Mouse (Mus musculus) liver (tissue): ENCODE data around the gene Ypel4.

ENCODE experiments used
- DNase-seq: peaks from one replicate; pipeline ENCODE4 v3.0.0-alpha.2; 2020; ENCODE audit warnings: mixed read lengths

Ypel4 gene

DNA sequence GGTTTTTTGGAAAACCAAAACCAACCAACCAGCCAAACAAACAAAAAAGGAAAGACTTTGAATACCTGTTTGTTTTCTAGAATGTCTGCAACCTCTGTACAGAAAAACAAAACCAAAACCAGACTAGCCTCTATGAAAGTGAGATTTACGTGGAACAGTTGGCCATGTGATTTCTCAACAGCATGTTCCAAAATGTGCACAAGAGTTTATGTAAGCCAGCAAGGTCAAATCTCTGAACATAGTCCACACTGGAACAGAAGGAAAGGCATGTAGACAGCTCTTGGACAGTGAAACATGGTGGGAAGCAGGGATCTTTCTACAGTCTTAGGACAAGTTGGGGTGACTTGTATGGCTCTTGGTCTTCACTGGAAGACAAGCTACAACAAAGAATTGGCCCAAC, 28.0 kb downstream of the Ypel4 start:
- no peak for DNase-seq

DNA sequence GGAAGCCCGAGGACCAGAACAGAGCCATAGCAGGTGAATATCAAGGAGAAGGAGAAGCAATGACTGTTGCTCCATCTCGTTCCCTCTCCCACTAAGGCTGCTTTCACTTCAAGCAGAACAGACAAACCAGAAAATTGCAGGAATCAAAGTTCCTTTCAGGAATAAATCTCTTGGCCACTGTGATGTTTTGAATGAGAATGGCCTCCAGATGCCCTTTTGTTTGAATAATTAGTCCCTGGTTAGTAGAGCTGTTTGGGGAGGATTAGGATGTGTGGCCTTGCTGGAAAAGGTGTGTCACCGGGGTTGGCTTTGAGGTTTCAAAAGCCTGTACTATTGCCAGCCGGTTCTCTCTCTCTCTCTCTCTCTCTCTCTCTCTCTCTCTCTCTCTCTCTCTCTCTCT, 28.4 kb downstream of the Ypel4 start:
- DNase-seq, result no peak

DNA sequence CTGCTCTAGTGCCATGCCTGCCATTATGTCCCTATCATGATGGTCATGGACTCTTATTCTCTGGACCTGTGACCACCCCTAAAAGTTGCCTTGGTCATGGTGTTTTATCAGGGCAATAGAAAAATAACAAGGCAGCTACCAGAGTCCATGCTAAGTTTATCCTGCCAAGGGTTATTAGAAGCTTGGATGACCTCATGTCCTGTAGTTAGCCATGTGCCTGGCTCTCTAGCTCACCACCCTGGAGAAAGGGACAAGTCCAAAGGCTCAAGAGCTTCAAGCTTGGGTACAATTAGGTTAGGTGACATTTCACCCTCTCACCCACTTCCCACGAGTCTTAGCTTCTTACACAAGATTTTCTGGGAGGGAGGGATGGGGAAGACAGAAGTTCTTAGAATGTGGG, 29.0 kb downstream of the Ypel4 start:
- no peak for DNase-seq

DNA sequence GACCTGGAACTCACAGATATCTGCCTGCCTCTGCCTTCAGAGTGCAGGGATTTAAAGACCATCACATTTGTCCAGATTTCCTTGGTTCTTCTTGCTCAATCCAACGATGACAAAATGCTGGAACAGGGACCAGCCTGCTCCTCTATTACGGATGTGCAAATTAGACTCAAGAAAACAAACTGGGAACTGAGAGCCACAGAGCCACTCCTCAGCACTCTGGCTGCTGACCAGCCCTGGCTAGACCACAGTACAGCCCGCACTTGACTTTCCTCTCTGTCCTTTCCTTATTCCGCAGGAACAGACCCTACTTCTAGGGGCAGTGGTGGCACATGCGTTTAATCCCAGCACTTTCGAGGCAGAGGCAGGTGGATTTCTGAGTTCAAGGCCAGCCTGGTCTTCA, 36.6 kb downstream of the Ypel4 start:
- no peak for DNase-seq

DNA sequence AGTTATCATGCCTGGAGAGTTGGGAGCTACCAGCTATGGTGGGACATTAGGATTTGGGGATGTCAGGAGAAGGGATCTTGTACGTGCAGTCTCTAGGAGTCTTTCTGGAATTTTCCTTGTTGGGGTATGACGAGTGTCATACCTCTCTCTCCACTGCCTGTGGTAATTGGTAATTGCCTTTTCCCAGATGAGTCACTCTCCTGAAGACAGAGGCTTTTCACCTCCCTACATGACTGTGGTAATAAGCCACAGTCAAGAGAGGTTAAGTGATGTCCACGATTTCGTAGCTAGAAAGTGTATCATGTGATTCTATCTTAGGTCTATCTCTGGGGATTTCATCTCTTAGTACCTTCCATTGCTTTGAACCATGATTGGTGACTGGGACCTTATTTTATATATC, 38.6 kb downstream of the Ypel4 start:
- DNase-seq, result no peak

DNA sequence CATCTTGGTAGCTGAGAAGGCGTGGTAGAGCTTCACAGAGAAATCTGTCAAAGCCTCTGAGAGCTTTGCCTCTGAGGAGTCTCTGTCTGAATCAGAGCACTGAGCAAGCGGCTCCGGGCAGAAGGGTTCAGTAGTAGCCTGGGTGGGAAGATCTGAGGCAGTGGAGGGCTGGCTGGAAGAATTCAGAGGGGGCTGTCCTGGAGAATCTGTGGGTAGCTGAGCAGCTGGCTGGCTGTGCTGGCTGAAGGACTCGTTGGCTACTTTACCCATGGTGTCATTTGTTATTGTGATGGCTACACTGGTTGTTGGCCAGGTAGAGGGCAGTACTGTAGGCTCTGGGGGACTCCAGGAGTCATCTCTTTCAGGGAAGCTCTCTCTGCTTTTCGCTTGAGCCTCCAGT, 39.3 kb downstream of the Ypel4 start:
- DNase-seq, result no peak

DNA sequence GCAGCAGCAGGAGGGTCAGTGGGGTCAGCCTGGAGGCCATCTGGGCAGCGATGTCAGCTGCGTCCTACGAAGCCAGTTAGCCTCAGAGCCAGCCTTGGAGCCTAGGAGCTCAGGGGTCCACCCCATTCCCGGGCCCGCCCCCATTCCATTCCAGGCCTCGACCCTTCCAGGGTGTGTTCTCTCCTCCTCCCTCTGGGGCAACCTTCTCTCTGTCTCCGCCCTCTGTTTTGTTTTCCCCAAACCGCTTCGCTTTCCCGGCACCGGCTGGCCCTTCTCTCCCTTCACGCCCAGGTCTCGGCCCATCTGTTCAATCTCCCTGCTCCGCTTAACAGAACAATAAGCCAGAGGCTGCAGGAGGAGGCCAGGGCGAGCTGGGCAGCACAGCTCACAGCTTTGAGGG, 40.9 kb downstream of the Ypel4 start:
- DNase-seq, result peak; percentile 59

DNA sequence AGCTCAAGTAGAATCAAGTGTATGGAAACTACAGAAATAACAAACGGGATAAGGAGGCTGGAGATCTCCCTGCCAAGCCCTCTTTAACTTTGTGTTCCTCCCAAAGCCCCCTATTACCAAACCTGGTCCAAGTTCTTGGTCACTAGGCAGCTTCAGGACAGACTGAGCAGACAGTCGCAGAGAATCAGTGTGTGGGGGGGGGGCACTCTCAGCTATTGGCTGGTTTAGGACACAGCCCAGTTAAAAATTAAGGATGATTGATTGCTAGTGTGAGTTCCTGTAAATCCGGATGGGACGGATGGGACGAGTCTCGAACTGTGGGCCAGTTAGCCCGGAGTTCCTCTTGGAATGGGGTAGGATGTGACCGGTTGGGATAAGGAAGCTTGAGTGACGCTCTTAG, 41.4 kb downstream of the Ypel4 start, which contains the start of gene Serping1:
Gene Serping1, minus strand, starts transcription at position 204 of the 400 bp plus-strand sequence.
- peak; percentile 29 for DNase-seq

DNA sequence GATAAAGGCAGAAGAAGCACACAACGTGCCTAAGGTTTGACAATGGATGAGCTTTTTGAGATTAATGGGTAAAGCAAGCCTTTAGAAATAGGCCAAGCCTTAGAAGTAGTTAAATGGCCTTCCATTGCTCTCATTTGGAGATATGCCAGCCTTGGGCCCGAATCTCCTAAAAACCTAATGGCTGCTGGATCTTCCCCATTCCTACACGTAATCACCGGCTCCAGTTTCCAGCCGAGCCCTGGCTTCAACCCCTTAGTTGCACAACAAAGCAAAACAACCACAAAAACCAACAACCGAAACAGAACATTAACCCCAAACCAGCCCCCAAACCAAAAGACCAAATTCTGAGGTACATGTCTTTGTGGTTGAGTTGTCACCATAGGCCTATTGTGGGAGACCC, 41.8 kb downstream of the Ypel4 start:
- DNase-seq, result no peak

DNA sequence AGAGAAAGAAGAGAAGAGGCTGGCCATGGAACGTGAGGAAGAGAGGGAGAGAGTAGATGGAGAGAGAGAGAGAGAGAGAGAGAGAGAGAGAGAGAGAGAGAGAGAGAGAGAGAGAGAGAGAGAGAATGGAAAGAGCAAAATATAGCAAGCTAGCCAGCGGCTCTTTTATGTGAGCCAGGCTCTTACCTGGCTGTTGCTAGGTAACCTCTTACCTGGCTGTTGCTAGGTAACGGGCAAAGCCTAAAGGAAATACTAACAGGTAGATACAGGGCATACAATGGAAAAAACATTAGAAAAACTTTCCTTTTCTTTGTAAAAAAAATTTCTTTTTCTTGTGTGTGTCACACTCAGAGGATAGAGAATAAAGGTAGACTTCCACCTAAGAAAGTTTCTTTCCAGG, 43.8 kb downstream of the Ypel4 start:
- no peak for DNase-seq

DNA sequence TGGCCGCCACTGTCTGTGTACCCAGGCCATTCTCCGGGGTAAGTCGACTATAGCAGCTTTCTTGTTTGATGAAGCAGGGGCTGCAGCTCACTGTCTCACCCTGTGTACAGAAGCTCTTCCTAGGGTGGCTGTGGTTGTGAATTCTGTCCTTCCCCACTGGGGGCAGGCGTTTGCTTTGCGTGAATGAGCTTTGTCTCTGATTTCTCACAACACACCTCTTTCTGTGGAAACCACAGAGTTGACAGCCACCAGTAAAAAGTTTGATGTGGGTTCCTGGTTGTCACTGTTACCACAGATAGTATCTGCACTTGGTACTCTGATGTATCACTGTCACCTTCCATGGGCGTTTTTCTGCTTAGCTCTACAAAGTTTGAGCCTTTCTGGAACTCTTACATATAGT, 45.4 kb downstream of the Ypel4 start:
- DNase-seq, result peak; percentile 25

DNA sequence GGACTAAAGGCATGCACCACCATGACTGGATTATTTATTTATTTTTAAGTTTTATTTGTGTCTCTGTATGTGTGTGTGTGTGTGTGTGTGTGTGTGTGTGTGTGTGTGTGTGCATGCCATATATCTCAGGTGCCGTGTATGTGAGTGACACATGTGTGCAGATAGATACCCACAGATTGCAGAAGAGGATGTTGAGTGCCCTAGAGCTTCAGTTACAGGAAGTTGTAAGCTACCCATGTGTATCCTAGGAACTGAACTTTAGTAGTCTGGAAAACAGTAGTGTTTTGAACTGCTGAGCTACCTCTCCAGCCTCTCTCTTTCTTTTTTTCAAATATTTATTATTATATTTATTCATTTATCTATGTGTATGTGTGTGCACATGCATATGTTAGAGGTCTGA, 49.5 kb downstream of the Ypel4 start:
- DNase-seq, result no peak

DNA sequence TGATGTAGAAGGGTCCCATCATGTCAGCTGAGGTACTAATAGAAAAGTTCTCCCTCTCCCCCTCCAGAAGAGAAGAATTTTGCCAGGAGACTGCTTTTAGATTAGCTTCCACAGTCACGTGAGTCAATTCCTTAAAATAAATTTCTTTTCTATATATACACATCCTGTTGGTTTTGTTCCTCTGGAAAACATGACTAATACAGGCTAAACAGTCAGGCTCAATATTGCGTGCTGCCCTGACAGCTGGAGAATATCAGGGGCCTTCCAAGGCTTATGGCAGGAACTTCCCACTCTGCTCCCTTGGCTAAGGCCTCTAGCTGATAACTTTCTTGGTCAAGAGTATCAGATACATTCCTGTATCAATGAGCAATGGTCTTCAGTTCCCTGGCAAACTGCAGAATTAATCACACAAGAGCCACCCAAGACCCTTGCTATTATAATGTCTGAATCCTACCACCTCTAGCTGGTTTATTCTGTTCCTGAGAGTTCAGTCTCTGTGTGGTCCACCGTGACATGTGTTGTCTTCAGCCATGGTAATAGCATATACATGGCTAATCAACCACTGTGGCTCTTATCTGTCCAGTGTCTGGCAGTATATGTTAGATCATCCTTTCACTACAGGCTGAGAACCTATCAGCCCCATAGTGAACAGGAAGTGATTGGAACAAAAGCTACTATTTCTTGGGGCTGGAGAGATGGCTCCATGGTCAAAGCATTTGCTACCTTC, 50.1 kb downstream of the Ypel4 start:
- DNase-seq, result no peak
